Mouse (Mus musculus): ENCODE data around the gene Nudc. TPM values are rescaled to one million over a fixed set of nuclear protein-coding genes. Genes with fewer than 3 reads are reported as not detected.

Gene Nudc
- polyA plus RNA-seq (2015; fragmentation: Nextera tagmentation; extraction: Ambion mirVana), result 218 and 226 TPM in 2 replicates

DNA sequence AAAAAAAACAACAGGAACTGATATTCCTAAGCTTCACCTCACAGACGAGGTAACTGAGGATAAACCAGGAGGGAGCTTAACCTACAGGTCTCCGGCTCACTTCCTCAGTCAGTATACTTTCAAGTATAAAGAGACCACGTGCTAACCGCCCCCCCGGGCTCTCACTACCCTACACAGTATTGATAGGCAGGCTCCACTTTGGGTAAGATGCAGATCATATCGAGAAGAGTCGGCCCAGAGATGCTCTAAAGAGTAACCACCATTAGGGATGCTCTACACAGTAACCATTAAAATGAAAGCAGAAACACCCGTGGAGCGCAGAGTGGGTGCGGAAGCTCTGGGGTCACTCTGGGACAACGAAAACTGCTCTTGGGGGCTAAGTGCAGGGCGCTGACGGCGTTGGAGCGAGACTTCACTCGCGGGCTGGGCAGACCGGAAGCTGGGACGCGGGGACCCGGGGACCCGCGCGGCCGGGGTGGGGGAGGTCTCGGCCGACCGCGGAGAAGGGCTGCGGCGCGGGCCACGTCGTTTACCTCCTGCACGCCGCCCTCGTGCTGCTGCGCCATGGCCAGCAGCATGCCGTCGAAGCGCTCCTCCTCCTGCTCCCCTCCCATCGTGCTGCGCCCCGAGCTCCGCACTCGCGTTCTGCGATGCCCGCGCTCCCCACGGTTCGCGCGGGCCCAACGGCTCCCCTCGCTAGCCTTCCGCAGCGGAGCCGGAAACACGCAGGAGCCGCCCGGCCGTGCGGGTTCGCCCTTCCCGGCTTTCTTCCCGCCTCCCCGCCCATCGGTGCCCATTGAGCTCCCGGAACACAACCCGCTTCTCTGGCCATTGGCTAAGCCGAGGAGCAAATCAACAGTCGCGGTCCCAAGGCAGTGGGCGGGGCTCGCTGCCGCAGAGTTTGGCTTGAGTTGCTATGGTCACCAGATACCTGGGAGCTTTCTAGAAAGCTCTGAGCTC, at the start of gene Nudc:
TSS of gene Nudc (minus strand) at position 725 of the 960 bp plus-strand sequence.
- Histone ChIP-seq H3K27me3 (replicated peaks) (no peaks in the 10 kb centered on the region), H3K4me3 (peak within 1 kb of the TSS; percentile 94), H3K4me1 (peaks cover 20% of the 10 kb centered on the region), H3K4me2 (peak within 1 kb of the TSS; percentile 94), H3K9ac (peak within 1 kb of the TSS; percentile 96), H3K36me3 (peaks cover 28% of the 10 kb centered on the region), H3K9me3 (no peaks in the 10 kb centered on the region), H3K27ac (replicated peaks) (peak within 1 kb of the TSS; percentile 68)
- ATAC-seq (ENCODE audit: extremely low read depth, insufficient number of reproducible peaks, low FRiP score, low TSS enrichment), result peak; percentile 94
- under 1% methylated on average over 77 of the region's 77 CpGs for WGBS

DNA sequence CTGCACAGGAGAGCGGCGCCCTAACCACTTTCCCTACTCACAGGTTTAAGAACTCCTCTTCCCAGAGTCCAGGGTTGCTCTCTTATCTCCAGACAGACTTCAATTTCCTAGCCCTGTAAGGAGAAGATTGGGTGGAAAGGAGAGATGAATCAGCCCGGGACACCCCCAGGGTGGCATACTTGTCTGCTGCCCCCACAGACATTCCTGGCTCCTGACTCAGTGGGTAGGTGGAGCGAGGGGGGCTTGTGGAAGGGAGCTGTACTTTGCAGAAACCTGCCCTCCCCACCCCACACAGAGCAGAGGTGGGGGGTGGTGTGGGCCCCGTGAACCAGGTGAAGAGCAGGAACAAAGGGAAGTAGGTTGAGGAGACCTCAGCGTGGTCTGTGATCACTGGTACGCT, 49.7 kb upstream of the Nudc start:
- ATAC-seq (ENCODE audit: extremely low read depth, insufficient number of reproducible peaks, low FRiP score, low TSS enrichment), result no peak
- Histone ChIP-seq H3K4me2 (peak overlapping the region; percentile 18), H3K36me3 (peaks cover 20% of the 10 kb centered on the region), H3K27me3 (replicated peaks) (peaks cover 30% of the 10 kb centered on the region), H3K9ac (0 out of 2 replicates have a peak overlapping the region, but pooled peaks have one; percentile 14), H3K27ac (replicated peaks) (no peak overlapping the region), H3K4me1 (peaks cover 15% of the 10 kb centered on the region), H3K9me3 (no peaks in the 10 kb centered on the region), H3K4me3 (no peak overlapping the region)
- 44% methylated on average over 7 of the region's 7 CpGs for WGBS

DNA sequence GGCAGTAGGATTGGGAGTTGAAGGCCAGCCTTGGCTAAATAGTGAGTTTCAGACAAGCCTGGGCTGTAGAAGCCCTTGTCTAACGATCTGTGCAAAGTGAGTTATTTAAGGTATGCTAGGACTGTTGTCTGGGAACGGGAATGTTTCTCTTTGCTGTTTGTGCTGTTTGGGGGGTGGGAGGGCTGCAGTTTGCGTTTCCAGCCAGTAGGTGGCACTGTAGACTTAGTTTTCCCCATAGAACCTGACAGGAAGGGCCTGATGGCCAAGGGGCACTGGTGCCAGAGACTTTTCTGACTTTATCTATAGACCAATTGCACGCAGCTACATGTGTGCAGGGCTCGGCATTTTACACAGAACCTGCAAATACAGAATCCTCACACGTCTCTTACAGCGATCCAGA, 46.8 kb upstream of the Nudc start:
- H3K27ac ChIP-seq (replicated peaks), result no peak overlapping the region
- 0 out of 2 replicates have a peak, but pooled peaks cover 5% of the 10 kb centered on the region for H3K27me3 ChIP-seq (replicated peaks)
- no peak overlapping the region for H3K4me3 ChIP-seq
- 28% methylated on average over 7 of the region's 7 CpGs for WGBS
- no peak overlapping the region for H3K4me2 ChIP-seq
- H3K9me3 ChIP-seq, result no peaks in the 10 kb centered on the region
- ATAC-seq (ENCODE audit: extremely low read depth, insufficient number of reproducible peaks, low FRiP score, low TSS enrichment), result no peak
- H3K36me3 ChIP-seq, result peaks cover 49% of the 10 kb centered on the region
- no peaks in the 10 kb centered on the region; the same call in 1 of the 2 replicates for H3K4me1 ChIP-seq
- H3K9ac ChIP-seq, result 0 out of 2 replicates have a peak overlapping the region, but pooled peaks have one; percentile 37

DNA sequence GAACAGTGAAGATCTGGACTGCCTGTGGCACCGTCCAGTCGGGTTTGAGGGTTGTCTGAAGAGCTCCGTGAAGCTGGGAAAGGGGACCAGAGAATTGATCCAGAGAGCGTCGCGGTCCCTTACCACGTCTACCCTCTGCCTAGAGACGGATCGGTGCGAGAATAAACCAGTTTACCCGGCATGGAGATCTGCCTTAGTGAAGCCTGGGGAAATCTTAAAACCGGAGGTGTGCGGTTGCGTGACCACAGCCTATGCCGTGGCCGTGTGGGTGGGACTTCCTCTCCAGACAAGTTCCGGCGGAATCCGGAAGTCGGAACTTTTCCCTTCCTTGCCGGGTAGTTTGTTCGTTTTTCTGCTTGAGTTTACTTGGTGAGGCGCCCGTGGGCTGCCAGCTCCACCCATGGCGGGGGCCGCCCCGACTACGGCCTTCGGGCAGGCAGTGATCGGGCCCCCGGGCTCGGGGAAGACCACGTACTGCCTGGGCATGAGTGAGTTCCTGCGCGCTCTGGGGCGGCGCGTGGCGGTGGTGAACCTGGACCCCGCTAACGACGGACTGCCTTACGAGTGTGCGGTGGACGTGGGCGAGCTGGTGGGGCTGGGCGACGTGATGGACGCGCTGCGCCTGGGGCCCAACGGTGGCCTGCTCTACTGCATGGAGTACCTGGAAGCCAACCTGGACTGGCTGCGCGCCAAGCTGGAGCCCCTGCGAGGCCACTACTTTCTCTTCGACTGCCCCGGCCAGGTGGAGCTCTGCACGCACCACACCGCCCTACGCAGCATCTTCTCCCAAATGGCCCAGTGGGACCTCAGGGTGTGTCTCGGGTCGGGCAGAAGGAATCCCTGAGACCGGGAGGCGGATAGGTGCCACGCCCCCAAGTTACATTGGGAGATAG, 38.5 kb upstream of the Nudc start, which contains the start of gene Gpn2:
TSS of gene Gpn2 (plus strand) at position 304 of the 893 bp plus-strand sequence.
- Histone ChIP-seq H3K4me1 (peaks cover 15% of the 10 kb centered on the region), H3K9me3 (no peaks in the 10 kb centered on the region), H3K4me3 (peak within 1 kb of the TSS; percentile 84), H3K27me3 (replicated peaks) (no peaks in the 10 kb centered on the region), H3K36me3 (peaks cover 72% of the 10 kb centered on the region), H3K27ac (replicated peaks) (peak within 1 kb of the TSS; percentile 78), H3K9ac (peak within 1 kb of the TSS; percentile 93), H3K4me2 (peak within 1 kb of the TSS; percentile 100)
- 1% methylated on average over 63 of the region's 65 CpGs for WGBS
- peak; percentile 44; the same call in 1 of the 2 replicates for ATAC-seq (ENCODE audit: extremely low read depth, insufficient number of reproducible peaks, low FRiP score, low TSS enrichment)

DNA sequence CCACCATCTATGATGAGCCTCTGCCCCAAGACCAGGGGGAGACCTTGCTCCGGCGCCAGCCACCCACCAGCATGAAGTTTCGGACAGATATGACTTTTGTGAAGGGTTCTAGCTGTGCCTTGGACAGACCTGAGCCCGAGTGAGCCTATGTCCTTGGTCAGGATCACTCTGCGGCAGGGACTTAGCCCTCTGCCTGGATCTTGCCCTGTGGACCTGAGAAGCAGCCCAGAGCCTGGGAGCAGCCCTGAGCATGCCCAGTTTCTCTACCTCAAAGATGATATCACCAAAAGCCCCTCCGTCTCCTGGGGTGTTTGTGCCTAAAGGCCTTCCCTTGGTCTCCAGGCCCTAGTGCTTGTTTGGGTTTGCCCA, 37.9 kb upstream of the Nudc start:
- no peak for ATAC-seq (ENCODE audit: extremely low read depth, insufficient number of reproducible peaks, low FRiP score, low TSS enrichment)
- H3K36me3 ChIP-seq, result peaks cover 72% of the 10 kb centered on the region
- H3K9ac ChIP-seq, result peak overlapping the region; percentile 93
- peak overlapping the region; percentile 100 for H3K4me2 ChIP-seq
- H3K4me3 ChIP-seq, result peak overlapping the region; percentile 84
- 50% methylated on average over 6 of the region's 6 CpGs for WGBS
- H3K4me1 ChIP-seq, result peaks cover 15% of the 10 kb centered on the region
- H3K9me3 ChIP-seq, result no peaks in the 10 kb centered on the region
- peak overlapping the region; percentile 78 for H3K27ac ChIP-seq (replicated peaks)
- H3K27me3 ChIP-seq (replicated peaks), result no peaks in the 10 kb centered on the region

DNA sequence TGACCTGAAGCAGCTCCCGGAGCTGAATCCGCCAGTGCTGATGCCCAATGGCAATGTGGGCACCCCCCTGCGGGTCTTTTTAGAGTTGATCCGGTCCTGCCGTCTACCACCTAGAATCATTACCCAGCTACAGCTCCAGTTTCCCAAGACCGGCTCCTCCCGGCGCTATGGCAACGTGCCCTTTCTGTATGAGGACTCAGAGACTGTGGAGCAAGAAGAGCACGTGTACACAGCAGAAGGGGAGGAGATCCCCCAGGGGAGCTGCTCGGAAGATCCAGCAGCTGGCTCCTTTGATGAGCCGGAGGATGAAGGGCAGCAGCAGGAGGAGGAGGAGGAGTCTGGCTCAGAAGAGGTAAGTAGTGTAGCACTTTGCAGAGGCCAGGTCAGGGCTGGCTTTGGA, 32.2 kb upstream of the Nudc start:
- Histone ChIP-seq H3K4me1 (peaks cover 18% of the 10 kb centered on the region), H3K9me3 (no peaks in the 10 kb centered on the region), H3K36me3 (peaks cover 55% of the 10 kb centered on the region), H3K4me3 (no peak overlapping the region), H3K27ac (replicated peaks) (no peak overlapping the region), H3K27me3 (replicated peaks) (no peaks in the 10 kb centered on the region), H3K9ac (no peak overlapping the region), H3K4me2 (no peak overlapping the region)
- ATAC-seq (ENCODE audit: extremely low read depth, insufficient number of reproducible peaks, low FRiP score, low TSS enrichment), result no peak
- 82% methylated on average over 12 of the region's 12 CpGs for WGBS

DNA sequence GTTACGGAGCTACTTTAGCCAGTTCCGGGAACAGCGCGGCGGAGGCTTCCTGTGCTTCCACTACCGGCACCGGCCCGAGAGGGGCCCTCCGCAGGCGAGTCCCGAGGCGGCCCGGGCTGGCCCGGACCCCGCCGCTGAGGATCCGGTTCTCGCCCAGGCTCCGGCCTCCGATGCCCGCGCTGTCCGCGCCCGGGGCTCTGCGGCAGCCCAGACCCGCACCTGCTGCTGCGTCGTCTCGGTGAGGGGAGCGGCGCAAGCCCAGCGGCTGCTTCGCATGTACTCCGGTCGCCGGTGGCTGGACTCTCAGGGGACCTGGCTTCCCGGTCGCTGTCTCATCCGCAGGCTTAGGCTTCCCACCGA, 29.0 kb upstream of the Nudc start:
- 0 out of 2 replicates have a peak, but pooled peaks cover 4% of the 10 kb centered on the region for H3K9me3 ChIP-seq
- peaks cover 25% of the 10 kb centered on the region for H3K36me3 ChIP-seq
- peak overlapping the region; percentile 100 for H3K4me3 ChIP-seq
- ATAC-seq (ENCODE audit: extremely low read depth, insufficient number of reproducible peaks, low FRiP score, low TSS enrichment), result peak; percentile 9; the same call in 1 of the 2 replicates
- WGBS, result under 1% methylated on average over 37 of the region's 41 CpGs
- peaks cover 18% of the 10 kb centered on the region for H3K4me1 ChIP-seq
- peak overlapping the region; percentile 94 for H3K9ac ChIP-seq
- no peaks in the 10 kb centered on the region for H3K27me3 ChIP-seq (replicated peaks)
- H3K27ac ChIP-seq (replicated peaks), result peak overlapping the region; percentile 83
- peak overlapping the region; percentile 96 for H3K4me2 ChIP-seq

DNA sequence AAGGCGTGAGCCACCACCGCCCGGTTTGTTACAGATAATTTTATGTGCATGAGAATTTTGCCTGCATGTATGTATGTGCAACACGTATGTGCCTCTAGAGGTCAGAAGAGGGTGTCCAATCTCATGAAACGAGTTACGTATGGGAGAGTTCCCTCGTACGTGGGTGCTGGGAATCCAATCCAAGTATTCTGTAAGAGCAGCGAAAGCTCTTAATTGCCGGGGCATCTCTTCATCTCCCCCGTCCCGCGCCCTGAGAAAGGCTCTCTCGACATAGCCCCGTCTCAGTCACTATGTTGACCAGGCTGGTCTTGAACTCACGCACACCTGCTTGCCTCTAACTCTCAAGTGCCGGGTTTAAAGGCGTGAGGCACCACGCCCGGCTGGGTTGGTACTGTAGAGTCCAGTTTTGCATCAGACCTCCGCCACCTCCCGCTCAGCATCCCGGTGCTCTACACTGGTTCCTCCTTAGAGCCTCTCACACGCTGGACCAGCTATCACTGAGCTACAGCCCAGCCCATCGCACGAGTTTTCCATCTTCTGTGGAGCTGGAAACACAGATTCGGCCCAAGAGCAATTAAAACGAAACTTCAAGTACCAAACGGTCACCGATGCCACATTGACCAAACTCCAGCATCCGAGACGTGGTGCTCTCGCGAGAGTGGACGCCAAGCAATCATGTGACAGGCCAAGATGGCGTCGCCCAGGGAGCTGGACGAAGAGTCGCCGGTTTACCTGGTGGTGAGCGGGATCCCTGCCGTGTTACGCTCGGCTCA, 28.5 kb upstream of the Nudc start, which contains the start of gene Gpatch3:
TSS of gene Gpatch3 (plus strand) at position 676 of the 773 bp plus-strand sequence.
- Histone ChIP-seq H3K9me3 (0 out of 2 replicates have a peak, but pooled peaks cover 4% of the 10 kb centered on the region), H3K4me2 (peak within 1 kb of the TSS; percentile 96), H3K27me3 (replicated peaks) (no peaks in the 10 kb centered on the region), H3K4me3 (peak within 1 kb of the TSS; percentile 100), H3K4me1 (peaks cover 18% of the 10 kb centered on the region), H3K9ac (peak within 1 kb of the TSS; percentile 94), H3K27ac (replicated peaks) (peak within 1 kb of the TSS; percentile 83), H3K36me3 (peaks cover 19% of the 10 kb centered on the region)
- peak; percentile 76 for ATAC-seq (ENCODE audit: extremely low read depth, insufficient number of reproducible peaks, low FRiP score, low TSS enrichment)
- WGBS, result 7% methylated on average over 44 of the region's 44 CpGs

DNA sequence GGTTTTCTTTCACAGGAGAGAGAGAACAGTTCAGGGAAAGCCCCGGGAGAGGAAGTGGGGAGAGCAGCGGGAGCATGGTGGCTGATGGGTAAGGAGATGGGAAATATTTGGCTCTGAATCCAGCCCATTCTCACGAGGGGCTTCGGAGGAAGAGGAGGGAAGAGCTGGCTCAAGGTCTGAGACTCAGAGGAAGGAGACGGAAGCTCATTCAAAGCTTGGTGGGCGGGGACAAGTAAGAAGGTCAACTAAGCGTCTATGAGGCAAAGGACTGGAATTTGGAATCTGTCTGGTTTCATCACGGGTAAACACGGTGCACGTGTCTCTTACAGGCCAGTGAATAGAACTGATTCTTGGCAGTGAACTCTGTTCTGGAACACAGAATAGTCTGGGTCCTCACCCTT, 24.3 kb upstream of the Nudc start:
- Histone ChIP-seq H3K27me3 (replicated peaks) (no peaks in the 10 kb centered on the region), H3K36me3 (no peaks in the 10 kb centered on the region), H3K4me2 (no peak overlapping the region), H3K27ac (replicated peaks) (no peak overlapping the region), H3K9ac (no peak overlapping the region), H3K4me1 (peaks cover 7% of the 10 kb centered on the region), H3K4me3 (no peak overlapping the region), H3K9me3 (0 out of 2 replicates have a peak, but pooled peaks cover 4% of the 10 kb centered on the region)
- WGBS, result 46% methylated on average over 10 of the region's 10 CpGs
- ATAC-seq (ENCODE audit: extremely low read depth, insufficient number of reproducible peaks, low FRiP score, low TSS enrichment), result no peak

DNA sequence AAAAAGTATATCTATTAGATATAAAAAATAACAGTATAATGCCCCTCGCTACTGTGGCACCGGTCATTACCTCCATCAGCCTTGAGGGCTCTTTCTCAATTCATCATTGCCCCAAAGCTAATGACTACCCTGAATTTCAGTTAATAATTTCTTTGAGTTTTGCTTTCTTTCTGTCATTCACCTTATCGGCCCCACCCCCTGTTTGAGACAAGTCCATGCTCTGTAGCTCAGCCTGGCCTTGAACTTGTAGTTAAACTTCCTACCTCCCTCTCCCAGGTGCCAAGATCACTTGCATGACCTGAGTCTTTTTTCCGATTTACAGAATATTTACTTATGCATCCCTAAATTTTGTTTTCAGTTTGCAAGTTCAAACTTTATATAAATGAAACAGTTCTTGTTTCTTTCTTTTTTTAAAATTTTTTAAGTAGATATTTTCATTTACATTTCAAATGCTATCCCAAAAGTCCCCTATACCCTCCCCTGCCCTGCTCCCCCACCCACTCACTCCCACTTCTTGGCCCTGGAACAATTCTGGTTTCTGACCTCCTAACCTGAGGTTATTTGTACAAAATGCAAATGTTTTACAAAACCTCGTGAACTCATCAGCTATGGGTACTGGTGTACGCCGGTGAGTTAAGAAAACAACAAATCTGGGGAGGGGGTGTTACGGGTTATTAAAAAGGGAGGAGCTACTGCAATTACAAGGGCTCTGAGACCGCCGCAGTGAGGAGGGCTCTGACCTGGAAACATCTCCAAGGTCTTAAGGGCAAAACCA, 23.7 kb upstream of the Nudc start:
- no peaks in the 10 kb centered on the region for H3K27me3 ChIP-seq (replicated peaks)
- no peak overlapping the region for H3K9ac ChIP-seq
- ATAC-seq (ENCODE audit: extremely low read depth, insufficient number of reproducible peaks, low FRiP score, low TSS enrichment), result no peak
- no peak overlapping the region for H3K27ac ChIP-seq (replicated peaks)
- no peak overlapping the region for H3K4me3 ChIP-seq
- H3K4me2 ChIP-seq, result no peak overlapping the region
- 0 out of 2 replicates have a peak, but pooled peaks cover 5% of the 10 kb centered on the region for H3K9me3 ChIP-seq
- peaks cover 5% of the 10 kb centered on the region for H3K4me1 ChIP-seq
- H3K36me3 ChIP-seq, result no peaks in the 10 kb centered on the region
- 74% methylated on average over 10 of the region's 10 CpGs for WGBS
